Mouse (Mus musculus) layer of hippocampus, adult 9-11 months (tissue): ENCODE measurements around the gene Ankrd13a.
A peak's percentile ranks its signal among the peaks of the same experiment; 100 is the strongest.

Source experiments
- DNase-seq: peaks from one replicate; pipeline ENCODE4 v3.0.0; 2022

The Ankrd13a gene

GRCm38 (mm10) chr5:114767185-114767584 is 7.3 kb upstream of the Ankrd13a start:
- no peak for DNase-seq

GRCm38 (mm10) chr5:114769786-114770185 is 4.7 kb upstream of the Ankrd13a start:
- no peak for DNase-seq

GRCm38 (mm10) chr5:114771796-114772195 is 2.7 kb upstream of the Ankrd13a start:
- DNase-seq: no peak

- DNase-seq: no peak
Observed at GRCm38 (mm10) chr5:114772456-114773203, 1.8 kb upstream of the Ankrd13a start.

- peak; percentile 98 for DNase-seq
Observed at GRCm38 (mm10) chr5:114773211-114773710, 1.2 kb upstream of the Ankrd13a start.

- DNase-seq: no peak
Observed at GRCm38 (mm10) chr5:114773780-114774179, 697 bp upstream of the Ankrd13a start.

- peak; percentile 44 for DNase-seq
Observed at GRCm38 (mm10) chr5:114775056-114775979, 841 bp downstream of the Ankrd13a start, which contains the start of gene Git2. TSS of gene Git2 (minus strand) at chr5:114775517.

GRCm38 (mm10) chr5:114776174-114776573 is 1.7 kb downstream of the Ankrd13a start:
- peak; percentile 62 for DNase-seq

GRCm38 (mm10) chr5:114779956-114780489 is 5.5 kb downstream of the Ankrd13a start:
- no peak for DNase-seq

GRCm38 (mm10) chr5:114780912-114781311 is 6.4 kb downstream of the Ankrd13a start:
- no peak for DNase-seq

GRCm38 (mm10) chr5:114782991-114783390 is 8.5 kb downstream of the Ankrd13a start:
- DNase-seq: no peak

- no peak for DNase-seq
Observed at GRCm38 (mm10) chr5:114783405-114784163, 9.1 kb downstream of the Ankrd13a start.

GRCm38 (mm10) chr5:114784622-114785165 is 10.2 kb downstream of the Ankrd13a start:
- no peak for DNase-seq

- DNase-seq: no peak
Observed at GRCm38 (mm10) chr5:114785196-114785595, 10.7 kb downstream of the Ankrd13a start.

- DNase-seq: peak; percentile 86
Observed at GRCm38 (mm10) chr5:114793317-114793716, 18.8 kb downstream of the Ankrd13a start.

GRCm38 (mm10) chr5:114794609-114795008 is 20.1 kb downstream of the Ankrd13a start:
- no peak for DNase-seq

GRCm38 (mm10) chr5:114795231-114795630 is 20.8 kb downstream of the Ankrd13a start:
- DNase-seq: no peak

- no peak for DNase-seq
Observed at GRCm38 (mm10) chr5:114795653-114796052, 21.2 kb downstream of the Ankrd13a start.

- DNase-seq: no peak
Observed at GRCm38 (mm10) chr5:114796299-114797012, 22.0 kb downstream of the Ankrd13a start.

GRCm38 (mm10) chr5:114797253-114797652 is 22.8 kb downstream of the Ankrd13a start:
- DNase-seq: no peak

GRCm38 (mm10) chr5:114799848-114800247 is 25.4 kb downstream of the Ankrd13a start:
- no peak for DNase-seq
